Mouse (Mus musculus): ENCODE measurements around the gene Ptpra. TPM values are rescaled to one million over a fixed set of nuclear protein-coding genes. Genes with fewer than 3 reads are reported as not detected.

Gene Ptpra
- total RNA-seq, 1 experiment from 2014 or later = 115 TPM

GRCm38 (mm10) chr2:130579791-130580190 is 129.7 kb downstream of the Ptpra start:
- no peak for ATAC-seq (ENCODE audit: extremely low read depth, insufficient number of reproducible peaks, low FRiP score, poor library complexity, severe bottlenecking)

DNA sequence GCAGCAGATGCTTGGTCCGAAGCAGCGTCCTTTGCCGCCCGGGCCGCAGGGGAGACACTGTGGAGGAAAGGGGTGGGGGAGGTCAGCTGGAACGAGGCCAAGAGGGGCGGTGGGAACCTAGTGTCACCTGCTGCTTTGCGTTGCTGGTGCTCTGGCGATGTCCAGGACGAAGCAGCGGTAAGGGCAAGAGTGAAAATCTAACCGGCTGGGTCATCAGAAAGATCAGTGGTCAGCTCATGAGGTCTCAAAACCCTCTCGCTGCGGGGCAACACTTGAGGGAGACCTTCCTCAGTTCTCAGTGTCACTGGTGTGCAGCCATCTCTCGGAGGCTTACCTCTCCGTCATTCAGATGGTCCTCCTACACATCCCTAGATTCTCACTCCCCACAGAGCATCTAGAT is 131.1 kb downstream of the Ptpra start:
- ATAC-seq (ENCODE audit: extremely low read depth, insufficient number of reproducible peaks, low FRiP score, poor library complexity, severe bottlenecking) = no peak

GRCm38 (mm10) chr2:130582552-130582951 is 132.5 kb downstream of the Ptpra start, which contains the start of gene Avp:
Gene Avp, minus strand, starts transcription at chr2:130582554.
- no peak for ATAC-seq (ENCODE audit: extremely low read depth, insufficient number of reproducible peaks, low FRiP score, poor library complexity, severe bottlenecking)

DNA sequence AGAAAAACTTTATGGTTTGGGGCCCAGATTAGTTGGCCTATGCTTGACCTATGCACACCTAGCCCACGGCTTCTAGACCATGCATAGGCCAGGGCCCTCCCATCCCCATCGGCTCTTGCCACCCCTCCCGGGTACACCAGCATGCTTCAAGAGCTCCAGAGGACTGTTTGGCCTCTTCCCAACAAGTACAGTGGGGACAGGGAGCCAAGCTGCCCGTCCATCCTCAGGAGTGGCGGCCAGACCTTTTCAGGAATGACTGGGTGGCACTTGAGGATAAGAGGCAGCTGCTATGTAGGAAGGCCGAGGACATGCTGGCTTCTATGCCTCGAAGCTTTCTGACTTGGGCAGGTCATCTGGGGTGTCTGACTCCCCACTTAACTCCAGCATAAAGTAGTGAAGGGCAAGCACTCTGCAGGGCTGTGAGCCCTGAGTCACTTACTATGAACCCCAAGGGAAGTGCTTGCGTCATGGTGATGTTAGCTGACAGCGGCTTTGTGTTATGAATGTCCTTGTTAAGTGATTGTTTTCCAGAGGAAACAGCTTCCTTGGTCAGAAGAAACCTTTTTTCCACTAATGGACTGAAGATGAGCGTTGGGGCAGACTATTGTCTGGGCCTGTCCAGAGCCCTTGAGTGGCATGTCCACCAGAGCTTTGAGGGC is 134.0 kb downstream of the Ptpra start:
- ATAC-seq (ENCODE audit: extremely low read depth, insufficient number of reproducible peaks, low FRiP score, poor library complexity, severe bottlenecking) = no peak

GRCm38 (mm10) chr2:130586016-130586415 is 135.9 kb downstream of the Ptpra start:
- ATAC-seq (ENCODE audit: extremely low read depth, insufficient number of reproducible peaks, low FRiP score, poor library complexity, severe bottlenecking) = no peak

DNA sequence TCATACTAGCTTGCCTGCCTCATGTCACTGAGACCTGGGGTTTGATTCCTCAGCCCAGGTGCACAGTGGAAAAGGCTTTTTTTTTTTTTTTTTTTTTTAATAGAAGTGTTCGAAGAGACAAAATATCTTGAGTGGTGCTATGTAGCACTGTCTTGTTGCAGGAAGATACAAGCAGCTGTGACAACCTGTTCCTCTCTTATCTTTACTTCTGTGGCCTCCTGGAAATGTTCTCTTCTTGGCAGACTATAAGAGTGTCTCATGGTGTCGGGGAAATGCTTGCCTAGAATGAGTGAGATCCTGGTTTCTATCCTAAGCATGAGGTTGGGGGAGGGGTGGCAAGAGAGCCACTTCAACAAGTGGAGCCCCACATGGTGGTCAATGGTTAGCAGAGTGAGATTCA is 138.3 kb downstream of the Ptpra start:
- no peak for ATAC-seq (ENCODE audit: extremely low read depth, insufficient number of reproducible peaks, low FRiP score, poor library complexity, severe bottlenecking)

GRCm38 (mm10) chr2:130589157-130589556 is 139.1 kb downstream of the Ptpra start:
- no peak for ATAC-seq (ENCODE audit: extremely low read depth, insufficient number of reproducible peaks, low FRiP score, poor library complexity, severe bottlenecking)

- no peak for ATAC-seq (ENCODE audit: extremely low read depth, insufficient number of reproducible peaks, low FRiP score, poor library complexity, severe bottlenecking)
Measured at GRCm38 (mm10) chr2:130589761-130590160, 139.7 kb downstream of the Ptpra start.

GRCm38 (mm10) chr2:130591016-130591415 is 140.9 kb downstream of the Ptpra start:
- ATAC-seq (ENCODE audit: extremely low read depth, insufficient number of reproducible peaks, low FRiP score, poor library complexity, severe bottlenecking) = no peak

GRCm38 (mm10) chr2:130595596-130595995 is 145.5 kb downstream of the Ptpra start:
- ATAC-seq (ENCODE audit: extremely low read depth, insufficient number of reproducible peaks, low FRiP score, poor library complexity, severe bottlenecking) = no peak

DNA sequence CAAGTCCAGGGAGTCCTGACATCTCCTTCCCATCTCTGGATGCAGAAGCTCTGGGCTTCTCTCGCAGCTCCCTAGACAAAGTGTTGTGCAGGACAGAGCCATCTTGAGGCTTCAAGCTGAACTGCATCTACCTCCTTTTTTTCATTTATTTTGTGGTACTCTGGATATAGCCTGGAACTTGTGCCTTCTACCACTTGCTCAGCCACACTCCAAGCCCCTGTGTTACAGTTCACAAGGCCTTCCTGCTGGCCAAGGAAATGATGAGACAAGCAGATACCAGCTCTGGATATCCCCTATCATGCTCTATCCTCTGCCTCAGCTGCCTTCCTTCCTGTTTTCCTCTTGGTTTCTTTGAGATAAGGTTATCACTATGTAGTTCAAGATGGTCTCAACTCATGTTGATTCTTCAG is 147.5 kb downstream of the Ptpra start:
- 0 out of 2 replicates have a peak, but pooled peaks have one; percentile 23 for ATAC-seq (ENCODE audit: extremely low read depth, insufficient number of reproducible peaks, low FRiP score, poor library complexity, severe bottlenecking)

DNA sequence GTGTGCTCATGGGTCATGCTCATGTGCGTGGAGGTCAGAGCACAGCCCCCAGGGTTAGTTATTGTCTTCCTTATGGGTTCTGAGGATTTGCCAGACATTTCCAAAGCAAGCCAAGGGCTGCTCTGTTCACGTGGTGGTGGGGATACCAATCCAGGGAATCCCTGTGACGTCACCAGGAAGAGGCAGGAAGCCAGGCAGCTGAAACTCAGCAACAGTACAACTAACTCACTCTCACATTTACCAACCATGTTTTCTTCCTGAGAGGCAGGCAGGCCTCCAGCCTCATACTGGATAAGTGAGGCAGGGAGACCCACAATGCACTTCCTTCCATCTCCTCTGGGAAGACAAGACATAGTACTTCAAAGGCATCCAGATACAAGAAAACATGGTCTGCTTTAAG is 148.3 kb downstream of the Ptpra start:
- no peak for ATAC-seq (ENCODE audit: extremely low read depth, insufficient number of reproducible peaks, low FRiP score, poor library complexity, severe bottlenecking)

DNA sequence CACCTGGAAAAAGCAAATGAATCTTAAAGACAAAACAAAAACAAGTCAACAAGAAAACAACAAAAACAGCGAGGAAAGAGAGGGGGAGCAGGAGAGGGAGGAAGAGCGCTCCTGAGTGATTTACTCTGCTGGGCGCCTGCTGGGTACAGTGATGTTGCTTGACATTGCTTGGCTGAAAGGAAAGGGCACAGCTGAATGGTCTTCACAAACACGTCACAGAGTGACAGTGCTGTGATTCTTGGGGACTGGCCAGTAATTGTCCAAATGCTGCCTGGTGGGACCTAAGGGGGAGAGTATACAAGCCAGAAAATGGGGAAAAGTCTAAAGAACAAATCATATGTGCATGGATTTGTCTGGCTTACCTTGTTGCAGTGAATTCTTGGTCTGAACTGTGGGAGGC is 152.1 kb downstream of the Ptpra start:
- no peak for ATAC-seq (ENCODE audit: extremely low read depth, insufficient number of reproducible peaks, low FRiP score, poor library complexity, severe bottlenecking)

Other genes starting within 250 kb of the Ptpra start
- gene Nop56, start 175.8 kb upstream of the Ptpra start, total RNA-seq (2017) = 171 and 211 TPM in 2 replicates
- gene Idh3b, start 165.7 kb upstream of the Ptpra start, total RNA-seq (2017) = 78.7 and 83.6 TPM in 2 replicates
- gene Ebf4, start 155.1 kb upstream of the Ptpra start, total RNA-seq (2017) = not detected in 2 replicates
- gene Cpxm1, start 52.7 kb upstream of the Ptpra start, total RNA-seq (2017) = 0.12 TPM in 1 of 2 replicates, not detected in the other
- not detected in 2 replicates for gene Gm28372, start 45.0 kb upstream of the Ptpra start, total RNA-seq (2017)
- gene 1700020A23Rik, start 45.0 kb upstream of the Ptpra start, total RNA-seq (2017) = not detected in 2 replicates
- not detected in 2 replicates for gene Tmem239, start 43.8 kb upstream of the Ptpra start, total RNA-seq (2017)
- gene Vps16, start 25.9 kb upstream of the Ptpra start, total RNA-seq (2017) = 208 and 223 TPM in 2 replicates
- 16.9 TPM in 2 replicates for gene Pced1a, start 25.6 kb upstream of the Ptpra start, total RNA-seq (2017)
- 22.0 and 26.0 TPM in 2 replicates for gene Mrps26, start 113.5 kb downstream of the Ptpra start, total RNA-seq (2017)
- gene Oxt, start 125.9 kb downstream of the Ptpra start, total RNA-seq (2017) = not detected in 2 replicates
- not detected in 2 replicates for gene Avp, start 132.3 kb downstream of the Ptpra start, total RNA-seq (2017)
- gene Fastkd5, start 179.7 kb downstream of the Ptpra start, total RNA-seq (2017) = 12.0 and 18.9 TPM in 2 replicates
- 3.3 and 4.3 TPM in 2 replicates for gene Ubox5, start 179.8 kb downstream of the Ptpra start, total RNA-seq (2017)
- gene Lzts3, start 192.5 kb downstream of the Ptpra start, total RNA-seq (2017) = 0.37 and 0.58 TPM in 2 replicates
- gene Ddrgk1, start 214.4 kb downstream of the Ptpra start, total RNA-seq (2017) = 74.4 and 82.3 TPM in 2 replicates
- 21.7 and 23.4 TPM in 2 replicates for gene Itpa, start 217.3 kb downstream of the Ptpra start, total RNA-seq (2017)
- gene Slc4a11, start 247.2 kb downstream of the Ptpra start, total RNA-seq (2017) = 3.1 and 4.3 TPM in 2 replicates